In genomic region chr3:151716246-151716645, GRCm38 (mm10) we compare ENCODE assay signal across 8 mouse cellular contexts. TPM values are rescaled to one million over a fixed set of nuclear protein-coding genes. Genes with fewer than 3 reads are reported as not detected.
DNase-seq lines count a peak whose midpoint lies in the region.

No protein-coding gene starts in this region.

- peak; percentile 6 to 42 for DNase-seq in heart, adult 18-20 months
- DNase-seq in heart, postnatal 4 days = no peak
- peak; percentile 14 to 40 for DNase-seq in right cerebral cortex, adult 2 months (ENCODE audit: low spot score in 2 of 2)
- DNase-seq in right cerebral cortex, postnatal 25 days = no peak
- DNase-seq in embryo, embryonic 11.5 days (ENCODE audit: low read depth, low spot score) = peak; percentile 30
- DNase-seq in layer of hippocampus, postnatal 10 days (ENCODE audit: low spot score in 2 of 2) = peak; percentile 4 to 22
- DNase-seq in retina, postnatal 7 days (ENCODE audit: low read depth, low spot score) = peak; percentile 27
- DNase-seq in thymus, postnatal 10 days (ENCODE audit: low spot score in 2 of 2) = no peak

RNA-seq across cellular contexts. Expression of gene Ifi44, which starts 33.5 kb away (rescaled TPM):
- 1 to 10 TPM in 1 of 2 experiments, under 1 TPM in 1; 0.98 to 1.2 TPM for total RNA-seq in heart, adult 18-20 months (2021)
- under 1 TPM; 0.14 to 0.74 TPM for total RNA-seq in heart, postnatal 4 days (2021)
- total RNA-seq in layer of hippocampus, postnatal 10 days (2021) = under 1 TPM in 1 of 2 experiments, not detected in 1; 0.11 TPM

RNA-seq across cellular contexts. Expression of gene Ifi44l, which starts 46.4 kb away (rescaled TPM):
- not detected for total RNA-seq in heart, adult 18-20 months (2021)
- total RNA-seq in heart, postnatal 4 days (2021) = not detected
- not detected for total RNA-seq in layer of hippocampus, postnatal 10 days (2021)

Comparison
In these comparisons a context has a peak if more than half of its experiments do, and no peak if none do; other contexts are left out.
1. DNase-seq: peak in heart, adult 18-20 months (2 of 2), right cerebral cortex, adult 2 months (2 of 2), embryo, embryonic 11.5 days (single experiment), layer of hippocampus, postnatal 10 days (2 of 2) and retina, postnatal 7 days (single experiment); none in heart, postnatal 4 days (single experiment), right cerebral cortex, postnatal 25 days (single experiment) and thymus, postnatal 10 days (0 of 2).